8 mouse cellular contexts compared by ENCODE assay signal in the genomic region with DNA sequence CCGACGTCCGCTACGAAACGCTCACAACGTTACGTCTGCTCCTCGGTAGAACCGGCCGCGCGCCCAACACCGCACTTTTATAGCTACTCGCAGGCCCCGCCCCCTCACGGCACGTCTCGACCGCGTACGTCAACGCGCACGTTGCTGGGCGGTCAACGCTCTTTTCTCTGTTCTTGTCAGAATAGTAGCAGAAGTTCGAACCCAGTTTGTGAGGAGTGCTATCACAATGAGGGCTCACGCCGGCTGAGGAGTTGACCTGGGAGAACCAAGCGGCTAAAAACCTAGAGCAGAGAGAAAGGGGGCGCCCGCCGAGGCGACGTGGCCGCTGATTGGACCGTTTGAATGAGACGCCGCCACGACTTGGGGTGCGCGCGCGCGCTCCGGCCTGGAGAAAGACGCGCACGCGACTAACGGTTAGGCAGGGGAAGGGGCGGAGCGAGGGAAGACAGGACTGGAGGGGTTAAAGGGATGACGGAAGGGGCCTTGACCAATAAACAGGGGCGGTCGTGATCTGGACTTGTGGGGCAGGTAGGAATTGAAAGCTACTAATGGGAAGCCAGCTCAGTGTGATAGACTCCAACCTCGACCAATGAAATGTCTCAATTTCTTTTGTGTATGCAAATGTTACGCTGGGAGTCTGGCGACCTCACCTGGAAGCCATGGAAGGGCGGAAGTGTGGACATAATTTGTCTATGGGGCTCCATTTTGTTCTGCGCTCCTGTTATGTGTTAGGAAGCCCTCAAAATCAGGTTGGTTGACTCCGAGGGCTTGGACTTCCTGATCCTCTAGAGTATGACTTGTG. TPM values are rescaled to one million over a fixed set of nuclear protein-coding genes. Genes with fewer than 3 reads are reported as not detected.
A peak's percentile ranks its signal among the peaks of the same experiment; 100 is the strongest.
DNase-seq lines count a peak whose midpoint lies in the region; ATAC-seq and TF ChIP-seq lines count a peak whose summit lies in the region.

Ube2s (minus strand) TSS at position 288 of the 802 bp plus-strand sequence.

- no peaks in the 10 kb centered on the region for H3K9me3 ChIP-seq in embryonic facial prominence, embryonic 13.5 days
- no peaks in the 10 kb centered on the region for H3K9me3 ChIP-seq in limb, embryonic 12.5 days
- H3K9me3 ChIP-seq in midbrain, embryonic 15.5 days, result no peaks in the 10 kb centered on the region

- H3K9ac ChIP-seq in embryonic facial prominence, embryonic 13.5 days, result peak within 1 kb of the TSS; percentile 99
- peak within 1 kb of the TSS; percentile 99 for H3K9ac ChIP-seq in limb, embryonic 12.5 days (replicated peaks)
- H3K9ac ChIP-seq in midbrain, embryonic 15.5 days, result peak within 1 kb of the TSS; percentile 89

- under 1% methylated on average over 62 of the region's 62 CpGs for WGBS in embryonic facial prominence, embryonic 13.5 days
- WGBS in kidney, adult 2 months, result under 1% methylated on average over 62 of the region's 62 CpGs
- under 1% methylated on average over 62 of the region's 62 CpGs for WGBS in limb, embryonic 12.5 days
- WGBS in midbrain, embryonic 15.5 days, result under 1% methylated on average over 62 of the region's 62 CpGs
- WGBS in spleen, adult 2 months, result under 1% methylated on average over 62 of the region's 62 CpGs

- peaks cover 28% of the 10 kb centered on the region for H3K4me1 ChIP-seq in embryonic facial prominence, embryonic 13.5 days
- peaks cover 6% of the 10 kb centered on the region; the same call in 1 of the 2 replicates for H3K4me1 ChIP-seq in kidney, adult 2 months (ENCODE audit: control insufficient read depth, insufficient read depth, low read length)
- peaks cover 22% of the 10 kb centered on the region for H3K4me1 ChIP-seq in limb, embryonic 12.5 days (replicated peaks)
- peaks cover 34% of the 10 kb centered on the region for H3K4me1 ChIP-seq in midbrain, embryonic 15.5 days
- peaks cover 8% of the 10 kb centered on the region for H3K4me1 ChIP-seq in spleen, adult 2 months (ENCODE audit: control insufficient read depth, insufficient read depth, insufficient read length)

- H3K27me3 ChIP-seq in embryonic facial prominence, embryonic 13.5 days, result no peaks in the 10 kb centered on the region
- no peaks in the 10 kb centered on the region for H3K27me3 ChIP-seq in kidney, adult 2 months (replicated peaks; ENCODE audit: control insufficient read depth, insufficient read depth, low read length)
- H3K27me3 ChIP-seq in limb, embryonic 12.5 days, result no peaks in the 10 kb centered on the region
- H3K27me3 ChIP-seq in midbrain, embryonic 15.5 days (replicated peaks), result no peaks in the 10 kb centered on the region
- no peaks in the 10 kb centered on the region for H3K27me3 ChIP-seq in spleen, adult 2 months (ENCODE audit: control insufficient read depth, insufficient read depth, low read length)

- peak within 1 kb of the TSS; percentile 99 for H3K4me3 ChIP-seq in embryonic facial prominence, embryonic 13.5 days
- H3K4me3 ChIP-seq in kidney, adult 2 months (ENCODE audit: insufficient read depth, low read depth, low read length), result peak within 1 kb of the TSS; percentile 83
- H3K4me3 ChIP-seq in limb, embryonic 12.5 days (replicated peaks), result peak within 1 kb of the TSS; percentile 99
- H3K4me3 ChIP-seq in midbrain, embryonic 15.5 days, result peak within 1 kb of the TSS; percentile 90
- peak within 1 kb of the TSS; percentile 77 for H3K4me3 ChIP-seq in spleen, adult 2 months (ENCODE audit: extremely low read depth, insufficient read depth, insufficient read length)

- peak; percentile 98 for DNase-seq in 3134 (ENCODE audit: extremely low read depth, insufficient read length, low spot score)
- peak; percentile 98 for DNase-seq in adrenal gland, postnatal 36 days
- DNase-seq in heart, adult 18-20 months, result peak; percentile 99 to 100
- DNase-seq in kidney, adult 2 months, result peak; percentile 100
- peak; percentile 97 to 100 for DNase-seq in spleen, adult 2 months (ENCODE audit: low read depth in 1 of 2, low spot score in 2 of 2)

- peak; percentile 88 for TF ChIP-seq POLR2A in kidney, adult 2 months (IDR thresholded peaks at IDR 0.05; ENCODE audit: low read depth, low read length)
- peak; percentile 60 for TF ChIP-seq POLR2A in spleen, adult 2 months (IDR thresholded peaks at IDR 0.05; ENCODE audit: low read depth, low read length)

- TF ChIP-seq CTCF in kidney, adult 2 months (conservative IDR thresholded peaks at IDR 0.05; ENCODE audit: insufficient read depth, insufficient read length, low read depth, low read length), result no peak
- no peak for TF ChIP-seq CTCF in spleen, adult 2 months (IDR thresholded peaks at IDR 0.05; ENCODE audit: extremely low read depth, insufficient read depth, insufficient read length, insufficient replicate concordance)

- H3K4me2 ChIP-seq in embryonic facial prominence, embryonic 13.5 days, result peak within 1 kb of the TSS; percentile 80
- H3K4me2 ChIP-seq in limb, embryonic 12.5 days, result peak within 1 kb of the TSS; percentile 86
- peak within 1 kb of the TSS; percentile 63 for H3K4me2 ChIP-seq in midbrain, embryonic 15.5 days

- peaks cover 33% of the 10 kb centered on the region for H3K36me3 ChIP-seq in embryonic facial prominence, embryonic 13.5 days
- no peaks in the 10 kb centered on the region; the same call in 1 of the 2 replicates for H3K36me3 ChIP-seq in kidney, adult 2 months (ENCODE audit: control insufficient read depth, insufficient read depth, low read length)
- H3K36me3 ChIP-seq in limb, embryonic 12.5 days, result peaks cover 34% of the 10 kb centered on the region
- H3K36me3 ChIP-seq in midbrain, embryonic 15.5 days (replicated peaks), result peaks cover 16% of the 10 kb centered on the region; the same call in 1 of the 2 replicates
- peaks cover 17% of the 10 kb centered on the region for H3K36me3 ChIP-seq in spleen, adult 2 months (ENCODE audit: control insufficient read depth, insufficient read depth, low read length)

- peak; percentile 99 for ATAC-seq in embryonic facial prominence, embryonic 13.5 days (ENCODE audit: insufficient number of reproducible peaks, insufficient read depth, low FRiP score, low TSS enrichment, low read depth)
- peak; percentile 99 for ATAC-seq in limb, embryonic 12.5 days (ENCODE audit: insufficient number of reproducible peaks, insufficient read depth, low FRiP score, low TSS enrichment, low read depth)
- peak; percentile 99 for ATAC-seq in midbrain, embryonic 15.5 days (replicated peaks)

- H3K27ac ChIP-seq in embryonic facial prominence, embryonic 13.5 days, result peak within 1 kb of the TSS; percentile 95
- peak within 1 kb of the TSS; percentile 98 for H3K27ac ChIP-seq in kidney, adult 2 months (ENCODE audit: insufficient read depth, low read depth, low read length)
- peak within 1 kb of the TSS; percentile 95 for H3K27ac ChIP-seq in limb, embryonic 12.5 days
- peak within 1 kb of the TSS; percentile 96 for H3K27ac ChIP-seq in midbrain, embryonic 15.5 days
- peak within 1 kb of the TSS; percentile 92 for H3K27ac ChIP-seq in spleen, adult 2 months (ENCODE audit: insufficient read depth, low read length)

RNA-seq across cellular contexts. Expression of gene Ube2s, which starts in this region (rescaled TPM):
- total RNA-seq in adrenal gland, postnatal 36 days (2021), result 100 to 1,000 TPM; 123 to 125 TPM
- 347 and 400 TPM in 2 replicates for polyA plus RNA-seq in embryonic facial prominence, embryonic 13.5 days (2015; fragmentation: Nextera tagmentation; extraction: Ambion mirVana)
- 100 to 1,000 TPM in 1 of 2 experiments, 10 to 100 TPM in 1; 93.4 to 105 TPM for total RNA-seq in heart, adult 18-20 months (2021)
- polyA plus RNA-seq in kidney, adult 2 months (2012; rRNA removed), result 240 and 301 TPM in 2 replicates
- 437 and 457 TPM in 2 replicates for polyA plus RNA-seq in limb, embryonic 12.5 days (2016; fragmentation: Nextera tagmentation; extraction: Ambion mirVana)
- polyA plus RNA-seq in midbrain, embryonic 15.5 days (2015; fragmentation: Nextera tagmentation; extraction: Ambion mirVana), result 265 and 288 TPM in 2 replicates
- 167 and 175 TPM in 2 replicates for polyA plus RNA-seq in spleen, adult 2 months (2012; rRNA removed)

Comparison
In these comparisons a context has a peak if more than half of its experiments do, and no peak if none do; other contexts are left out.
1. Peak in every context shown above with its lines: DNase-seq, ATAC-seq, H3K4me3 ChIP-seq and H3K27ac ChIP-seq.